Mouse (Mus musculus) limb, embryonic 12.5 days (tissue): ENCODE results near the gene Bean1. TPM values are rescaled to one million over a fixed set of nuclear protein-coding genes. Genes with fewer than 3 reads are reported as not detected.

Experiments
- ATAC-seq: fragments of 200-750 bp; cut with Nextera tagmentation; 2 replicates; pipeline ENCODE4 v1.8.0; 2017; ENCODE audit warnings: low read depth, moderate TSS enrichment; ENCODE audit not compliant: insufficient number of reproducible peaks, insufficient read depth, low FRiP score, low TSS enrichment
- H3K27ac ChIP-seq: fragments of 300-500 bp; sonication (generic); 2 replicates; pipeline ENCODE4 v1.5.1; 2016; ENCODE audit warnings: mild to moderate bottlenecking, moderate library complexity
- H3K27me3 ChIP-seq: fragments of 300-500 bp; sonication (generic); 2 replicates; pipeline ENCODE4 v1.6.1; 2016; ENCODE audit warnings: mild to moderate bottlenecking, moderate library complexity
- H3K36me3 ChIP-seq: fragments of 300-500 bp; sonication (generic); 2 replicates; pipeline ENCODE4 v1.6.1; 2016; ENCODE audit warnings: mild to moderate bottlenecking, moderate library complexity
- H3K4me1 ChIP-seq: fragments of 300-500 bp; sonication (generic); replicated peaks from 2 replicates; pipeline ENCODE4 v1.6.1; 2016
- H3K4me2 ChIP-seq: fragments of 300-500 bp; sonication (generic); 2 replicates; pipeline ENCODE4 v1.6.1; 2016; ENCODE audit warnings: mild to moderate bottlenecking, moderate library complexity
- H3K4me3 ChIP-seq: fragments of 300-500 bp; sonication (generic); replicated peaks from 2 replicates; pipeline ENCODE4 v1.5.1; 2016; ENCODE audit warnings: mild to moderate bottlenecking
- H3K9ac ChIP-seq: fragments of 300-500 bp; sonication (generic); replicated peaks from 2 replicates; pipeline ENCODE4 v1.6.1; 2016; ENCODE audit warnings: mild to moderate bottlenecking, moderate library complexity
- H3K9me3 ChIP-seq: fragments of 300-500 bp; sonication (generic); 2 replicates; pipeline ENCODE4 v1.6.1; 2016; ENCODE audit warnings: mild to moderate bottlenecking, moderate library complexity
- WGBS: fragments of 180-500 bp; shearing (Covaris S2); methylation state at CpG from one replicate; pipeline ENCODE4 v1.1.7; 2016; 5-methylcytosine and 5-hydroxymethylcytosine counted together
- polyA plus RNA-seq: library from polyadenylated mRNA; unstranded; fragments of >200 nt; fragmentation: Nextera tagmentation; extraction: Ambion mirVana; gene quantifications from 2 replicates; pipeline ENCODE4 v1.2.1, GENCODE M21; 2016

The Bean1 gene
- polyA plus RNA-seq, 1 experiment from 2014 or later: 0.53 TPM

- H3K9ac ChIP-seq: no peak overlapping the region
- H3K27me3 ChIP-seq: peaks cover 2% of the 10 kb centered on the region; the same call in 1 of the 2 replicates
- 91% methylated on average over 13 of the region's 13 CpGs for WGBS
- ATAC-seq: no peak
- no peak overlapping the region for H3K4me2 ChIP-seq
- H3K27ac ChIP-seq: no peak overlapping the region
- H3K36me3 ChIP-seq: no peaks in the 10 kb centered on the region
- H3K4me3 ChIP-seq: no peak overlapping the region
- H3K4me1 ChIP-seq: no peaks in the 10 kb centered on the region
- no peaks in the 10 kb centered on the region for H3K9me3 ChIP-seq
Observed at GRCm38 (mm10) chr8:104140611-104141010, 29.6 kb upstream of the Bean1 start.

- no peak overlapping the region for H3K9ac ChIP-seq
- no peak overlapping the region for H3K4me2 ChIP-seq
- no peak overlapping the region for H3K27ac ChIP-seq
- WGBS: 92% methylated on average over 25 of the region's 25 CpGs
- H3K36me3 ChIP-seq: no peaks in the 10 kb centered on the region
- H3K9me3 ChIP-seq: no peaks in the 10 kb centered on the region
- H3K27me3 ChIP-seq: peaks cover 7% of the 10 kb centered on the region; the same call in 1 of the 2 replicates
- H3K4me3 ChIP-seq: no peak overlapping the region
- H3K4me1 ChIP-seq: no peaks in the 10 kb centered on the region
- ATAC-seq: no peak
Observed at GRCm38 (mm10) chr8:104142415-104142814, 27.8 kb upstream of the Bean1 start.

DNA sequence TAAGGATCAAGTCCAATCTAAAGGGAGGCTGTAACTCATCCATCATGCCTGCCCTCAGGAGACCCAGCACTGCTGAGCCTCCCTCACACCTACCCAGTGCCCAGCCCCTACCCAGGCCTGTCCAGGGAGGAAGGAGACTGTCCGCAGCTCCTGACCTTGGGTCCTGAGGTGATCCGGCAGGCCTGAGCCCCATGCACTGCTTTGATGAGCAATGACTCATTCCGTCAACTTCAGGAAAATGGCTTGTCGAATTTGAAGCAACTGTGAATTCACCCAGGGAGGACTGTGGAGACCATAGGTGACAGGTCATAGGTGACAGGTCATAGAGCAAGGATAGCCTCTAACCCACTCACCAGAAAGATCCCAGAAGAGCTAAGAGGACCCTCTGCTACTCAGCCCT lies 26.9 kb upstream of the Bean1 start:
- no peak for ATAC-seq
- Histone ChIP-seq H3K27ac (no peak overlapping the region), H3K36me3 (no peaks in the 10 kb centered on the region), H3K9ac (no peak overlapping the region), H3K9me3 (no peaks in the 10 kb centered on the region), H3K4me1 (no peaks in the 10 kb centered on the region), H3K4me2 (no peak overlapping the region), H3K4me3 (no peak overlapping the region), H3K27me3 (peaks cover 13% of the 10 kb centered on the region; the same call in 1 of the 2 replicates)
- 68% methylated on average over 4 of the region's 4 CpGs for WGBS

DNA sequence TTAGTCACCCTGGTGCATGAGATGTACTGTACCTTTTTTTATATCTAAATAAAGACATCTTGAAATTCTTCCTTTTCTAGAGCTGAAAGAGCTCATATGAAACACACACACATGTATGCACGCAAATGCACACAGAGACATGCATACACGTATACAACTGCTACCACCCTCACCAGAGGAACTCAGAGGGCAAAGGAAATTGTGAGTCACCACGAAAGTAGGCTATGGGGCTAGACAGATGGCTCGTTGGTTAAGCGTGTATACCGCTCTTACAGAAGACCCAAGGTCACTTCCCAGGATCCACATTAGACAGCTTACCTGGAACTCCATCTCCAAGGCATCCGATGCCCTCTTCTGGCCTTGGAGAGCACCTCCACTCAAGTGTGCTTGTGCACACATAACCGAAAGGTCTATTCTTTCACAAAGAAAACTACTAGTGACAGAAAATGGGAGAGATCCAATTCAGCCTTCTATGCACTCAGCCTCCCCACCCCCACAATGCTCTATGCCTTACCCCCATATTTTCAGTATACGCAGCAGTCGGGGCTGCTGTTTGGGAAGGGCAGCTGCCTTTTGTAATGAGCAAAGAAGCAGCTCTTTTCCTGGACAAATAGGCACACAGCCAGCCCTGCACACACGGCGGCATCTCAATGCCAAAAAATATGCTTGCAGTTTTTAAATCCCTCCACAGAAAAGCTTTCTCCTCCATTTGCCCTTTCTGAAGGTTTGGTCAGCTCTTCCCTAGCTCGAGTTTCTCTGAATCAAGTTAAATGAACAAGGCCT lies 25.6 kb upstream of the Bean1 start:
- H3K9me3 ChIP-seq: no peaks in the 10 kb centered on the region
- no peak overlapping the region for H3K9ac ChIP-seq
- H3K4me3 ChIP-seq: no peak overlapping the region
- H3K4me1 ChIP-seq: no peaks in the 10 kb centered on the region
- WGBS: 86% methylated on average over 13 of the region's 13 CpGs
- peaks cover 13% of the 10 kb centered on the region; the same call in 1 of the 2 replicates for H3K27me3 ChIP-seq
- ATAC-seq: no peak
- H3K27ac ChIP-seq: no peak overlapping the region
- no peaks in the 10 kb centered on the region for H3K36me3 ChIP-seq
- H3K4me2 ChIP-seq: no peak overlapping the region

- no peaks in the 10 kb centered on the region for H3K9me3 ChIP-seq
- 35% methylated on average over 15 of the region's 15 CpGs for WGBS
- peaks cover 13% of the 10 kb centered on the region; the same call in 1 of the 2 replicates for H3K27me3 ChIP-seq
- H3K36me3 ChIP-seq: no peaks in the 10 kb centered on the region
- peak; percentile 58; the same call in 1 of the 2 replicates for ATAC-seq
- H3K4me1 ChIP-seq: no peaks in the 10 kb centered on the region
- no peak overlapping the region for H3K4me2 ChIP-seq
- no peak overlapping the region for H3K9ac ChIP-seq
- no peak overlapping the region for H3K4me3 ChIP-seq
- no peak overlapping the region for H3K27ac ChIP-seq
Observed at GRCm38 (mm10) chr8:104145981-104146689, 24.1 kb upstream of the Bean1 start.

GRCm38 (mm10) chr8:104146717-104147494 lies 23.3 kb upstream of the Bean1 start:
- no peaks in the 10 kb centered on the region for H3K9me3 ChIP-seq
- H3K36me3 ChIP-seq: no peaks in the 10 kb centered on the region
- no peak overlapping the region for H3K4me2 ChIP-seq
- H3K4me3 ChIP-seq: no peak overlapping the region
- no peak overlapping the region for H3K9ac ChIP-seq
- no peak for ATAC-seq
- 85% methylated on average over 15 of the region's 15 CpGs for WGBS
- no peaks in the 10 kb centered on the region for H3K4me1 ChIP-seq
- H3K27ac ChIP-seq: no peak overlapping the region
- peaks cover 13% of the 10 kb centered on the region; the same call in 1 of the 2 replicates for H3K27me3 ChIP-seq

DNA sequence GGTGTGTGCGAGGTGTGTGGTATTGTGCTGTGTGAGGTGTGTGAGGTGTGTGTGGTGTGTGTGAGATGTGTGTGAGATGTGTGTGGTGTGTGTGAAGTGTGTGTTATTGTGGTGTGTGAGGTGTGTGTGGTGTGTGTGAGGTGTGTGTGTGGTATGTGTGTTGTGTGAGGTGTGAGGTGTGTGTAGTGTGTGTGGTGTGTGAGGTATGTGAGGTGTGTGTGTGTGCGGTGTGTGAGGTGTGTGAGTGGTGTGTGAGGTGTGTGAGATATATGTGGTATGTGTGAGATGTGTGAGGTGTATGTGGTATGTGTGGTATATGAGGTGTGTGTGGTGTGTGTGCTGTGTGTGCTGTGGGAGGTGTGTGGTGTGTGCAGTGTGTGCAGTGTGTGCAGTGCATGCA lies 22.3 kb upstream of the Bean1 start:
- H3K27me3 ChIP-seq: peaks cover 13% of the 10 kb centered on the region; the same call in 1 of the 2 replicates
- no peak for ATAC-seq
- H3K27ac ChIP-seq: no peak overlapping the region
- no peak overlapping the region for H3K9ac ChIP-seq
- 96% methylated on average over 2 of the region's 2 CpGs for WGBS
- H3K9me3 ChIP-seq: no peaks in the 10 kb centered on the region
- no peaks in the 10 kb centered on the region for H3K36me3 ChIP-seq
- H3K4me1 ChIP-seq: no peaks in the 10 kb centered on the region
- H3K4me2 ChIP-seq: no peak overlapping the region
- H3K4me3 ChIP-seq: no peak overlapping the region

GRCm38 (mm10) chr8:104160731-104161130 lies 9.5 kb upstream of the Bean1 start:
- H3K4me1 ChIP-seq: no peaks in the 10 kb centered on the region
- H3K27ac ChIP-seq: no peak overlapping the region
- H3K9ac ChIP-seq: no peak overlapping the region
- no peak overlapping the region for H3K4me3 ChIP-seq
- H3K9me3 ChIP-seq: no peaks in the 10 kb centered on the region
- ATAC-seq: no peak
- 61% methylated on average over 5 of the region's 5 CpGs for WGBS
- H3K27me3 ChIP-seq: no peaks in the 10 kb centered on the region; the same call in 1 of the 2 replicates
- no peaks in the 10 kb centered on the region for H3K36me3 ChIP-seq
- no peak overlapping the region for H3K4me2 ChIP-seq

GRCm38 (mm10) chr8:104169461-104169860 lies 781 bp upstream of the Bean1 start:
- H3K36me3 ChIP-seq: no peaks in the 10 kb centered on the region
- H3K27ac ChIP-seq: no peak overlapping the region
- ATAC-seq: no peak
- H3K4me3 ChIP-seq: no peak overlapping the region
- H3K4me1 ChIP-seq: peaks cover 5% of the 10 kb centered on the region; the same call in 1 of the 2 replicates
- peaks cover 57% of the 10 kb centered on the region for H3K27me3 ChIP-seq
- WGBS: 66% methylated on average over 3 of the region's 3 CpGs
- H3K4me2 ChIP-seq: no peak overlapping the region
- H3K9me3 ChIP-seq: no peaks in the 10 kb centered on the region
- no peak overlapping the region for H3K9ac ChIP-seq

GRCm38 (mm10) chr8:104171050-104171620 lies 893 bp downstream of the Bean1 start:
- no peaks in the 10 kb centered on the region for H3K36me3 ChIP-seq
- H3K27me3 ChIP-seq: peaks cover 58% of the 10 kb centered on the region
- H3K9me3 ChIP-seq: no peaks in the 10 kb centered on the region
- peak overlapping the region; percentile 77 for H3K9ac ChIP-seq
- peak; percentile 24; the same call in 1 of the 2 replicates for ATAC-seq
- H3K4me1 ChIP-seq: peaks cover 5% of the 10 kb centered on the region; the same call in 1 of the 2 replicates
- H3K4me3 ChIP-seq: peak overlapping the region; percentile 74
- peak overlapping the region; percentile 97 for H3K4me2 ChIP-seq
- H3K27ac ChIP-seq: no peak overlapping the region
- 6% methylated on average over 23 of the region's 32 CpGs for WGBS
